Mouse (Mus musculus) adipocyte (in vitro differentiated cells): ENCODE measurements at regions not wholly inside any gene's neighbourhood (a gene's known extent, or its start where the extent isn't known, plus 50 kb on each side); places are given as distances from the start of the nearest gene placed in this dataset.
A peak's percentile ranks its signal among the peaks of the same experiment; 100 is the strongest.

ENCODE experiments used
- DNase-seq: peaks from one replicate; pipeline ENCODE4 v3.0.0-alpha.2; 2016; ENCODE audit warnings: low spot score

- DNase-seq: peak; percentile 30
Observed at GRCm38 (mm10) chr8:25340729-25341128, 516.6 kb upstream of the Adam5 start.

- DNase-seq: no peak
Observed at GRCm38 (mm10) chr8:25332120-25332607, 508.0 kb upstream of the Adam5 start.

GRCm38 (mm10) chr8:25331161-25331776 lies 507.1 kb upstream of the Adam5 start:
- DNase-seq: peak; percentile 71

GRCm38 (mm10) chr8:25329791-25330190 lies 505.6 kb upstream of the Adam5 start:
- peak; percentile 77 for DNase-seq

GRCm38 (mm10) chr8:25328318-25328717 lies 504.1 kb upstream of the Adam5 start:
- no peak for DNase-seq

- DNase-seq: no peak
Observed at GRCm38 (mm10) chr8:25326930-25327329, 502.8 kb upstream of the Adam5 start.

GRCm38 (mm10) chr8:25326257-25326656 lies 502.1 kb upstream of the Adam5 start:
- DNase-seq: no peak

GRCm38 (mm10) chr8:25324731-25325130 lies 500.6 kb upstream of the Adam5 start:
- no peak for DNase-seq

- no peak for DNase-seq
Observed at GRCm38 (mm10) chr8:25323643-25324420, 499.7 kb upstream of the Adam5 start.

GRCm38 (mm10) chr8:25316383-25316782 lies 492.2 kb upstream of the Adam5 start:
- DNase-seq: no peak

- DNase-seq: no peak
Observed at GRCm38 (mm10) chr8:25311811-25312533, 487.8 kb upstream of the Adam5 start.

- peak; percentile 28 for DNase-seq
Observed at GRCm38 (mm10) chr8:25307956-25308355, 483.8 kb upstream of the Adam5 start.

- no peak for DNase-seq
Observed at GRCm38 (mm10) chr8:25307511-25307910, 483.3 kb upstream of the Adam5 start.

GRCm38 (mm10) chr8:25306769-25307491 lies 482.8 kb upstream of the Adam5 start:
- peak; percentile 53 for DNase-seq
